Mouse (Mus musculus): ENCODE results near the gene Stard10. TPM values are rescaled to one million over a fixed set of nuclear protein-coding genes. Genes with fewer than 3 reads are reported as not detected.

Stard10 gene
- polyA plus RNA-seq, 1 experiment = 10.9 TPM

- Histone ChIP-seq H3K79me3 (ENCODE audit: low read depth) (peaks cover 13% of the 10 kb centered on the region), H3K79me2 (ENCODE audit: control insufficient read depth, insufficient read depth) (peaks cover 17% of the 10 kb centered on the region), H3K36me3 (ENCODE audit: control insufficient read depth, insufficient read depth) (peaks cover 3% of the 10 kb centered on the region), H3ac (ENCODE audit: control insufficient read depth, insufficient read length, low read depth) (no peak overlapping the region), H3K4me3 (ENCODE audit: insufficient read depth, poor library complexity, severe bottlenecking) (no peak overlapping the region), H3K27me3 (ENCODE audit: control insufficient read depth, insufficient read depth, insufficient read length) (no peaks in the 10 kb centered on the region)
- TF ChIP-seq USF1 (IDR thresholded peaks at IDR 0.05; ENCODE audit: low read depth) (no peak), MYOD1 (IDR thresholded peaks at IDR 0.05; ENCODE audit: control insufficient read depth, insufficient read length, low read depth) (no peak), MAX (IDR thresholded peaks at IDR 0.05) (no peak), CTCF (IDR thresholded peaks at IDR 0.05; ENCODE audit: control insufficient read depth, insufficient read depth, insufficient read length) (no peak), FOSL1 (IDR thresholded peaks at IDR 0.05; ENCODE audit: insufficient read depth, low read length, poor library complexity, severe bottlenecking) (no peak), CEBPB (IDR thresholded peaks at IDR 0.05; ENCODE audit: low read depth) (no peak), MYOG (IDR thresholded peaks at IDR 0.05; ENCODE audit: control insufficient read depth, extremely low read depth, insufficient read length) (no peak)
These were observed 14.2 kb upstream of the Stard10 start for GRCm38 (mm10) chr7:101302691-101303090.

- no peaks in the 10 kb centered on the region for H3K27me3 ChIP-seq (ENCODE audit: control insufficient read depth, insufficient read depth, insufficient read length)
- no peaks in the 10 kb centered on the region for H3K79me3 ChIP-seq (ENCODE audit: low read depth)
These were observed 10.0 kb upstream of the Stard10 start for GRCm38 (mm10) chr7:101306841-101307240.

GRCm38 (mm10) chr7:101309985-101310326, 6.9 kb upstream of the Stard10 start:
- Histone ChIP-seq H3K36me3 (ENCODE audit: control insufficient read depth, insufficient read depth) (no peaks in the 10 kb centered on the region), H3K4me3 (ENCODE audit: insufficient read depth, poor library complexity, severe bottlenecking) (no peak overlapping the region), H3ac (ENCODE audit: control insufficient read depth, insufficient read length, low read depth) (peak overlapping the region; percentile 50), H3K79me3 (ENCODE audit: low read depth) (no peaks in the 10 kb centered on the region), H3K27me3 (ENCODE audit: control insufficient read depth, insufficient read depth, insufficient read length) (no peaks in the 10 kb centered on the region), H3K79me2 (ENCODE audit: control insufficient read depth, insufficient read depth) (no peaks in the 10 kb centered on the region)
- TF ChIP-seq USF1 (IDR thresholded peaks at IDR 0.05; ENCODE audit: low read depth) (no peak), CEBPB (IDR thresholded peaks at IDR 0.05; ENCODE audit: low read depth) (no peak)

More at GRCm38 (mm10) chr7:101306841-101307240, 10.0 kb upstream of the Stard10 start:
- H3K36me3 ChIP-seq (ENCODE audit: control insufficient read depth, insufficient read depth) = no peaks in the 10 kb centered on the region
- H3K79me2 ChIP-seq (ENCODE audit: control insufficient read depth, insufficient read depth) = no peaks in the 10 kb centered on the region
- no peak overlapping the region for H3ac ChIP-seq (ENCODE audit: control insufficient read depth, insufficient read length, low read depth)
- H3K4me3 ChIP-seq (ENCODE audit: insufficient read depth, poor library complexity, severe bottlenecking) = no peak overlapping the region
- TF ChIP-seq CEBPB (IDR thresholded peaks at IDR 0.05; ENCODE audit: low read depth) = no peak
- no peak for TF ChIP-seq FOSL1 (IDR thresholded peaks at IDR 0.05; ENCODE audit: insufficient read depth, low read length, poor library complexity, severe bottlenecking)
- TF ChIP-seq MYOG (IDR thresholded peaks at IDR 0.05; ENCODE audit: control insufficient read depth, extremely low read depth, insufficient read length) = no peak
- no peak for TF ChIP-seq MAX (IDR thresholded peaks at IDR 0.05)
- TF ChIP-seq MYOD1 (IDR thresholded peaks at IDR 0.05; ENCODE audit: control insufficient read depth, insufficient read length, low read depth) = no peak
- TF ChIP-seq CTCF (IDR thresholded peaks at IDR 0.05; ENCODE audit: control insufficient read depth, insufficient read depth, insufficient read length) = no peak
- TF ChIP-seq USF1 (IDR thresholded peaks at IDR 0.05; ENCODE audit: low read depth) = no peak

- no peaks in the 10 kb centered on the region for H3K79me3 ChIP-seq (ENCODE audit: low read depth)
- H3K79me2 ChIP-seq (ENCODE audit: control insufficient read depth, insufficient read depth) = no peaks in the 10 kb centered on the region
- no peaks in the 10 kb centered on the region for H3K27me3 ChIP-seq (ENCODE audit: control insufficient read depth, insufficient read depth, insufficient read length)
- no peaks in the 10 kb centered on the region for H3K36me3 ChIP-seq (ENCODE audit: control insufficient read depth, insufficient read depth)
- peak overlapping the region; percentile 50 for H3ac ChIP-seq (ENCODE audit: control insufficient read depth, insufficient read length, low read depth)
- peak overlapping the region; percentile 25 for H3K4me3 ChIP-seq (ENCODE audit: insufficient read depth, poor library complexity, severe bottlenecking)
- TF ChIP-seq MAX (IDR thresholded peaks at IDR 0.05) (peak; percentile 79), CTCF (IDR thresholded peaks at IDR 0.05; ENCODE audit: control insufficient read depth, insufficient read depth, insufficient read length) (peak; percentile 83), MYOD1 (IDR thresholded peaks at IDR 0.05; ENCODE audit: control insufficient read depth, insufficient read length, low read depth) (no peak)
These were observed 6.4 kb upstream of the Stard10 start for GRCm38 (mm10) chr7:101310327-101311028.

GRCm38 (mm10) chr7:101311061-101311460, 5.8 kb upstream of the Stard10 start:
- H3K79me3 ChIP-seq (ENCODE audit: low read depth) = no peaks in the 10 kb centered on the region
- no peak overlapping the region for H3K4me3 ChIP-seq (ENCODE audit: insufficient read depth, poor library complexity, severe bottlenecking)
- H3ac ChIP-seq (ENCODE audit: control insufficient read depth, insufficient read length, low read depth) = no peak overlapping the region
- no peak for TF ChIP-seq CEBPB (IDR thresholded peaks at IDR 0.05; ENCODE audit: low read depth)
- TF ChIP-seq MYOG (IDR thresholded peaks at IDR 0.05; ENCODE audit: control insufficient read depth, extremely low read depth, insufficient read length) = no peak
- TF ChIP-seq MYOD1 (IDR thresholded peaks at IDR 0.05; ENCODE audit: control insufficient read depth, insufficient read length, low read depth) = no peak
- no peak for TF ChIP-seq FOSL1 (IDR thresholded peaks at IDR 0.05; ENCODE audit: insufficient read depth, low read length, poor library complexity, severe bottlenecking)
- no peak for TF ChIP-seq MAX (IDR thresholded peaks at IDR 0.05)
- TF ChIP-seq CTCF (IDR thresholded peaks at IDR 0.05; ENCODE audit: control insufficient read depth, insufficient read depth, insufficient read length) = no peak
- no peak for TF ChIP-seq USF1 (IDR thresholded peaks at IDR 0.05; ENCODE audit: low read depth)
- no peaks in the 10 kb centered on the region for H3K27me3 ChIP-seq (ENCODE audit: control insufficient read depth, insufficient read depth, insufficient read length)
- no peaks in the 10 kb centered on the region for H3K36me3 ChIP-seq (ENCODE audit: control insufficient read depth, insufficient read depth)
- no peaks in the 10 kb centered on the region for H3K79me2 ChIP-seq (ENCODE audit: control insufficient read depth, insufficient read depth)

- TF ChIP-seq FOSL1 (IDR thresholded peaks at IDR 0.05; ENCODE audit: insufficient read depth, low read length, poor library complexity, severe bottlenecking) (no peak), USF1 (IDR thresholded peaks at IDR 0.05; ENCODE audit: low read depth) (no peak), CEBPB (IDR thresholded peaks at IDR 0.05; ENCODE audit: low read depth) (no peak), CTCF (IDR thresholded peaks at IDR 0.05; ENCODE audit: control insufficient read depth, insufficient read depth, insufficient read length) (no peak), MAX (IDR thresholded peaks at IDR 0.05) (no peak), MYOG (IDR thresholded peaks at IDR 0.05; ENCODE audit: control insufficient read depth, extremely low read depth, insufficient read length) (no peak), MYOD1 (IDR thresholded peaks at IDR 0.05; ENCODE audit: control insufficient read depth, insufficient read length, low read depth) (no peak)
- no peaks in the 10 kb centered on the region for H3K79me3 ChIP-seq (ENCODE audit: low read depth)
- H3K79me2 ChIP-seq (ENCODE audit: control insufficient read depth, insufficient read depth) = no peaks in the 10 kb centered on the region
- no peaks in the 10 kb centered on the region for H3K27me3 ChIP-seq (ENCODE audit: control insufficient read depth, insufficient read depth, insufficient read length)
- H3K4me3 ChIP-seq (ENCODE audit: insufficient read depth, poor library complexity, severe bottlenecking) = no peak overlapping the region
- no peak overlapping the region for H3ac ChIP-seq (ENCODE audit: control insufficient read depth, insufficient read length, low read depth)
- H3K36me3 ChIP-seq (ENCODE audit: control insufficient read depth, insufficient read depth) = no peaks in the 10 kb centered on the region
These were observed 3.9 kb upstream of the Stard10 start for GRCm38 (mm10) chr7:101313033-101313432.

Measured in C2C12 (cell line).